Mouse (Mus musculus) thymus, postnatal 25 days (tissue): ENCODE results near the gene Mindy4b-ps.
A peak's percentile ranks its signal among the peaks of the same experiment; 100 is the strongest.

Source experiments
- DNase-seq: peaks from one replicate; pipeline ENCODE4 v3.0.0; 2022

The Mindy4b-ps gene

DNA sequence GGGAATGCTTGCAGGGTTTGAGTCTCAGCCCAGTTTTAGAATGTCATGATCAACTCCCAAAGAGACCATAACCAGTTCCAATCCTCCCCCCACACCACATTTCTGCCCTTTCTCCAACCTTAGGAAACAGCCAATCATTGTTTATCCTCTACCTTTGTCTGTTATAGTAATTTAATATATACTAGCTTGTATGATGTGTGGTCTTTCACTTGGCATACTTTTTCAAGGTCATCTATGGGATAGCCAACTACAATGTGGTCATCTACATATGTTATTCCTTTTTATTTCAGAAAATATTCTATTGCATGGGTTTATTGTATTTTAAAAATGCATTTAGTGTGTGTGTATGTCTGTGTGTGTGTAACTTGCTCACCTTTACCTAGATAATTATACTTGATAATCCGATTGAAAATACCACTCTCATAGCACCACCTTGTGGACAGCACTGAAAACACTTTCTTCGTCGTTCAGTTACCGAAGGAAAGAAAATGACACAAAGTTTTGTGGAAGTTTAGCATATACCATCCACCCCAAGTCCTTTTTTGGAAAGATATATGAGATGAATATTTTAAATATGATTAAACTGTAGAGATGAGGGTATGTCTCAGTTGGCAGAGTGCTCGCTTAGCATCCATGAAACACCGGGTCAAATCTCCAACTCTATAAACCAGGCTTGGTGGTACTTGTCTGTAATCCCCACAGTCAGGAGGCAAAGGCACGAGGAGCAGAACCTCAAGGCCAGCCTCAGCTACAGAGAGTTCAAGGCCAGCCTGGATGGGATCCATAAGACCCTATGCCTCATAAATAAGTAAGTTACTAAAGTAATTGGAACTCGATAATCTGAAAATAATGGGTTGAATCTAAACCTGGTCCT is 37.7 kb downstream of the Mindy4b-ps start:
- peak; percentile 8 for DNase-seq

DNA sequence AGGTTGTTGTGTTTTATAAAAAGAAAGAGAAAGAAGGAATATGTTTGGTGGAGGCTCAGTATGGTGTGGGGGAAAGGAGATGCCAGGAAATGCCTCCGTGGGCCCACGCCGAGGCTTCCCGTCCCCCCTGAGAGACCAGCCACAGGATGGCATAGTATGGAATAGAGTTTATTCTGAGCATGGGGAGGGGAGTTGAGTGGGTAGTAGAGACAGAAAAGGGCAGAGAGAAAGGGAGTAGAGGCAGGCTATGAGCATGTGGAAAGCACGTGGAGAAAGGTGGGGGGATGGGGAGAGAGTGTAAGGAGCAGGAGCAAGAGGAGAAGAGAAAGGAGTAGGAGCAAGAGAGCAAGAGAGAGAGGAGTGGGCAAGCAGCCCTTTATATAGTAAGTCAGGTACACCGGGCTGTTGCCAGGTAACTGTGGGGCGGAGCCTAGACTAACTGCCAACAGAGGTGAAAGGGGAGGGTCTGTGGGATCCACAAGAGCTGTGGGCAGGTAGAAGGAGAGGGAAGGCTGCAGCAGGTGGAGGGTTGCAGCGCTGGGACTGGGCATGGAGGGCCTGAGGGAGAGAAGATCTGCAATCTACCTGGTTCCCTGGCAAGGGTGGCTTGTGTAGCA is 38.4 kb downstream of the Mindy4b-ps start:
- no peak for DNase-seq

DNA sequence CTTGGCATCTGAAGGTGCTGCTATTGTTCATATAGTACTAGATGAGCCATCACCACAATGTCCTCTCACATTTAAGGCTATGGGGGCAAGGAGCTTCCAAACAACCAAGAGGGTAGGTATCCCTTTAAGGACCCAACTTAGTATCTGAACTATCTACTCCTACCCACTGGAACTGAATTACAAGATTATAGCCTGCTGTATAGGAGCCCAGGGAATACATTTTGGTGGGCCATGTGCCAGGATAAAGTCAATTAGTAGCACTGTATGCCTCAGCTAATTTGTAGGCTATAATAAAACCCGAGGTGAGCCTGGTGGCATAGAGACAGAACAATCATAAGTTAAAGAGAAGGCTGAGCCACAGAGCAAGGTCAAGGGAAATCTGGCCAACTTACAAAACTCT is 65.7 kb downstream of the Mindy4b-ps start:
- no peak for DNase-seq

DNA sequence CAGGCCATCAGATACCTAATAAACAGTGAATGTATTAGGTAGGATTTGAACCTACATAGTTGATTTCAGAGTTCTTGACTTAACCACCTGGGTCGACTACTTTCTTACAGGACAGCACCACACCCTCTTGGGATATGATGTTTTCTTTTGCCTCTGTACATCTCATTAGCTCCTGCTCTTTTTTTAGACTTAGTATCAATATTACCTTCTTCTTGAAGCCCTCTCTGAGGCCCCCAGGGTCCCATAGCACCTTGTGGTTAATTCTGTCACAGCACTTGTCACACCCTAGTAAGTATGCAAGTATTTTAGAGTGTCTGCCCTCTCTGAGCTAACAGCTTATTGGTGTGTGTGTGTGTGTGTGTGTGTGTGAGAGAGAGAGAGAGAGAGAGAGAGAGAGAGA is 66.3 kb downstream of the Mindy4b-ps start:
- no peak for DNase-seq

DNA sequence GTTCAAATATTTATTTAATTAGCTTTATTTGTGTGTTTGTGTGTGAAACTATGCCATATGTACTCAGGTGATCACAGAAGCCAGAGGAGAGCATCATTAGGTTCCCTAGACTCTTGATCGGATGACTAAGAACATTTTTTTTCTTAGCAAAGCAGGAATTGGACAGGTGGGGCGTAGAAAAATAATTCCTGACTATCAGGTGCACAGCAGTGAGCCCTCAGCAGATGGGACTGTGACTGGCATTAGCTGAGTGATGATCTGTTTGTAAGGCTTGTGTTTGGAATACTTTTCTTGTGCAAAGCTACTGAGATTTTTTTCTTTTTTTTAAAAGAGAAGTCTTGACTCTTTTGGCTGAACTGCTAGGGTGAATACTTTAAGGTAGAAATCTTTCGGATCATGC is 67.8 kb downstream of the Mindy4b-ps start:
- DNase-seq: no peak

DNA sequence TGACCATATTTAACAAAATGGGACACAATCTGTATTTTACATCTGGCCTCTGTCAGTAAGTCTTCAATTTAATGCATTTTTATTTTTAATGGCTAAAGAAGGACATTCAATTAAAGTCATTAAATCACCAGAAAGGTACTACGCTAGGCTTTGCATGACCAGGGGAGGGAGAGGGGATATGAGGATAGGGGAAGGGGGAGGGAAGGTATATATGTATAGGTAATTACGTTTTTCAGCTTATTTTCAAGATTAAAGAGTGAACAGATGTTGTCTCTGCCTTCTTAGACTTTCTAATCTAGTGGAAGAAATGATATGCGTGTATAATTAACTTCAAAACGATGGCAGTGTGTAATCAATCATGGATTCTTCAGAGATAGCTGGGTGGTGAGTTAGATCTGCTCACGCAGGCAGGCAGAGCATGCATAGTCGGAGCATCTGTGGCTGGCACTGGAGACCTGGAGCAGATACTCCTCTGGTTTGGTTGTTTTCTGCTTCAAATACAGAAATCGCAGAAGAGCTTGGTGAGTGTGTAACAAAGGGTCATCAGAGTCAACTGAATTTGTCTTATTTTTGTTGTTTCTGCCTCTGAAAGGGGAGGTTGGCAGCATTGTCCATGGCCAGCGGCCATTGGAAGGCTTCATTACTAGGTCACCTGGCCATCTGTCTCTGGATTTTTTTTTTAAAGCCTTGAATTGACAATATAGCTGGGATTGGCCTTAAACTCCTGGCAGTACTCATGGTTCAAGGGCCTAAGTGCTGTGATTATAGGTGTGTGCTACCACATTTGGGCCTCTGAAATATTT is 70.1 kb downstream of the Mindy4b-ps start:
- no peak for DNase-seq

DNA sequence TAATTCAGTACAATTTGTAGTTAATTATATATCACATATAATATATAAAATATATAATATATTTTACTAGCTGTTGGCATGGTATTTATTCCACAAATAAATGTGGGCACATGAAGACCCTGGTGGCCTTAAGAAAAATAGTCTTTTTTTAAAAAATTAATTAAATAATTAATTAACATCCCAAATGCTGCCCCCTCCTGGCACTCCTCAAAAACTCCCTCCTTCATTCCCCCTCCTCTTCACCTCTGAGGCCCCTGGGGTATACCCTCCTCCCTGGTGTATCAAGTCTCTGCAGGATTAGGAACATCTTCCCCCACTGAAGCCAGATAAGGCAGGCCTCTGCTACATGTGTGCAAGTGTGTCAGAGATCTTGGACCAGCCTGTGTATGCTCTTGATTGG is 73.4 kb downstream of the Mindy4b-ps start:
- no peak for DNase-seq

DNA sequence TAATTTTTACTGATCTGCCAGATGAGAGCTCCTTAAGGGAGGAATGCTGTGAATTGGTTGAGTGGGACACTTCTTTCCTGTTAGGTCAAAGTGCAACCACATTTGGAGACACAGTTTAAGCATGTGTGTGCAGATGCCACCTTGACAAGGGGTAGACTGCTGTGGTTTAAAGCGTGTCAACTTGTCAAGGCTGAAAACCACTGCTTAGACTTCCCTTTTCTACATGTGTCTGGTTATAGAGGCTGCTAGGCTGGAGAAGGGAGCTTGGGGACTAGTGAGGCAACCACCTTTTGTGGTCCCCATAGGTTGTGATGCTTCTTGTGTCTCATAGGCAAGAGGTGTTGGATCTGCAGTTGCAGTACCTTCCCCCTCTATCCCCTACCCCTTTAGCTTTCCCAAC is 74.2 kb downstream of the Mindy4b-ps start:
- DNase-seq: no peak

DNA sequence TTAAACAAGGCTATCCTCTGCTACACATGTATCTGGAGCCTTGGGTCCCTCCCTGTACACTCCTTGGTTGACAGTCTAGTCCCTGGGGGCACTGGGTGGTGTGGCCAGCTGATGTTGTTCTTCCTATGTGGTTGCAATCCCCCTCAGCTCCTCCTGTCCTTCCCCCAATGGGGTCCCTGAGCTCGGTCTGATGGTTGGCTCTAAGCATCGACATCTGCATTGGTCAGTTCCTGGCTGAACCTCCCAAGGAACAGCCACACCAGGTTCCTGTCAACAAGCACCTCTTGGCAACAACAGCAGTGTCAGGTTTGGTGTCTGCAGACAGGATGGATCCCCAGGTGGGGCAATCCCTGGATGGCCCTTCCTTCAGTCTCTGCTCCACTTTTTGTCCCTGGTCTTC is 82.6 kb downstream of the Mindy4b-ps start:
- no peak for DNase-seq
